Mouse (Mus musculus) kidney, embryonic 15.5 days (tissue): ENCODE results near the gene Mrpl2. TPM values are rescaled to one million over a fixed set of nuclear protein-coding genes. Genes with fewer than 3 reads are reported as not detected.

Source experiments
- ATAC-seq: fragments of 200-750 bp; cut with Nextera tagmentation; replicated peaks from 2 replicates; pipeline ENCODE4 v1.8.0; 2017; ENCODE audit warnings: moderate TSS enrichment; ENCODE audit not compliant: low FRiP score
- H3K27ac ChIP-seq: fragments of 300-500 bp; sonication (generic); 2 replicates; pipeline ENCODE4 v1.5.1; 2015; ENCODE audit warnings: mild to moderate bottlenecking, inconsistent platforms
- H3K27me3 ChIP-seq: fragments of 300-500 bp; sonication (generic); 2 replicates; pipeline ENCODE4 v1.6.1; 2015; ENCODE audit warnings: inconsistent platforms
- H3K36me3 ChIP-seq: fragments of 300-500 bp; sonication (generic); 2 replicates; pipeline ENCODE4 v1.6.1; 2015; ENCODE audit warnings: inconsistent platforms
- H3K4me1 ChIP-seq: fragments of 300-500 bp; sonication (generic); 2 replicates; pipeline ENCODE4 v1.6.1; 2015; ENCODE audit warnings: inconsistent platforms
- H3K4me2 ChIP-seq: fragments of 300-500 bp; sonication (generic); 2 replicates; pipeline ENCODE4 v1.6.1; 2015; ENCODE audit warnings: moderate library complexity, mild to moderate bottlenecking, inconsistent platforms
- H3K4me3 ChIP-seq: fragments of 300-500 bp; sonication (generic); replicated peaks from 2 replicates; pipeline ENCODE4 v1.5.1; 2015; ENCODE audit warnings: mild to moderate bottlenecking, inconsistent platforms
- H3K9ac ChIP-seq: fragments of 300-500 bp; sonication (generic); 2 replicates; pipeline ENCODE4 v1.6.1; 2015; ENCODE audit warnings: mild to moderate bottlenecking, inconsistent platforms
- H3K9me3 ChIP-seq: fragments of 300-500 bp; sonication (generic); replicated peaks from 2 replicates; pipeline ENCODE4 v1.6.1; 2016; ENCODE audit warnings: inconsistent platforms
- WGBS: fragments of 180-500 bp; shearing (Covaris S2); methylation state at CpG from one replicate; pipeline ENCODE4 v1.1.7; 2015; ENCODE audit warnings: mixed read lengths; 5-methylcytosine and 5-hydroxymethylcytosine counted together
- polyA plus RNA-seq: library from polyadenylated mRNA; unstranded; fragments of >200 nt; fragmentation: Nextera tagmentation; extraction: Ambion mirVana; gene quantifications from 2 replicates; pipeline ENCODE4 v1.2.1, GENCODE M21; 2015

Gene Mrpl2
- polyA plus RNA-seq, 1 experiment from 2014 or later = 124 TPM

- H3K27ac ChIP-seq = peak overlapping the region; percentile 87
- H3K27me3 ChIP-seq = no peaks in the 10 kb centered on the region
- no peak overlapping the region for H3K9ac ChIP-seq
- H3K9me3 ChIP-seq = no peaks in the 10 kb centered on the region
- peaks cover 5% of the 10 kb centered on the region; the same call in 1 of the 2 replicates for H3K36me3 ChIP-seq
- H3K4me2 ChIP-seq = peak overlapping the region; percentile 35
- ATAC-seq = no peak
- H3K4me3 ChIP-seq = no peak overlapping the region
- WGBS = 15% methylated on average over 3 of the region's 3 CpGs
- peaks cover 97% of the 10 kb centered on the region for H3K4me1 ChIP-seq
Observed at GRCm38 (mm10) chr17:46613229-46613628, 32.8 kb upstream of the Mrpl2 start.

- ATAC-seq = no peak
- peak overlapping the region; percentile 19; the same call in 1 of the 2 replicates for H3K9ac ChIP-seq
- H3K4me3 ChIP-seq = peak overlapping the region; percentile 18
- no peaks in the 10 kb centered on the region for H3K27me3 ChIP-seq
- no peaks in the 10 kb centered on the region for H3K36me3 ChIP-seq
- peak overlapping the region; percentile 50 for H3K4me2 ChIP-seq
- H3K27ac ChIP-seq = peak overlapping the region; percentile 98
- H3K9me3 ChIP-seq = no peaks in the 10 kb centered on the region
- WGBS = 21% methylated on average over 12 of the region's 12 CpGs
- H3K4me1 ChIP-seq = peaks cover 100% of the 10 kb centered on the region
Observed at GRCm38 (mm10) chr17:46617799-46618198, 28.2 kb upstream of the Mrpl2 start.

- Histone ChIP-seq H3K27ac (peak overlapping the region; percentile 98), H3K36me3 (no peaks in the 10 kb centered on the region), H3K4me1 (peaks cover 100% of the 10 kb centered on the region), H3K4me3 (peak overlapping the region; percentile 18), H3K4me2 (peak overlapping the region; percentile 50), H3K27me3 (no peaks in the 10 kb centered on the region), H3K9me3 (no peaks in the 10 kb centered on the region), H3K9ac (peak overlapping the region; percentile 19; the same call in 1 of the 2 replicates)
- ATAC-seq = peak; percentile 73
- 5% methylated on average over 6 of the region's 6 CpGs for WGBS
Observed at GRCm38 (mm10) chr17:46618394-46618768, 27.6 kb upstream of the Mrpl2 start.

- Histone ChIP-seq H3K27me3 (no peaks in the 10 kb centered on the region), H3K4me2 (peak overlapping the region; percentile 50), H3K9ac (peak overlapping the region; percentile 40), H3K36me3 (no peaks in the 10 kb centered on the region), H3K9me3 (no peaks in the 10 kb centered on the region), H3K27ac (peak overlapping the region; percentile 98), H3K4me3 (peak overlapping the region; percentile 18), H3K4me1 (peaks cover 100% of the 10 kb centered on the region)
- WGBS = 9% methylated on average over 27 of the region's 27 CpGs
- ATAC-seq = peak; percentile 26
Observed at GRCm38 (mm10) chr17:46618769-46619682, 27.0 kb upstream of the Mrpl2 start.

- Histone ChIP-seq H3K9me3 (no peaks in the 10 kb centered on the region), H3K36me3 (no peaks in the 10 kb centered on the region), H3K4me1 (peaks cover 100% of the 10 kb centered on the region), H3K27me3 (no peaks in the 10 kb centered on the region), H3K4me3 (no peak overlapping the region), H3K27ac (peak overlapping the region; percentile 98), H3K9ac (peak overlapping the region; percentile 40), H3K4me2 (peak overlapping the region; percentile 50)
- ATAC-seq = no peak
- WGBS = 18% methylated on average over 16 of the region's 16 CpGs
Observed at GRCm38 (mm10) chr17:46619683-46620357, 26.2 kb upstream of the Mrpl2 start.

GRCm38 (mm10) chr17:46621324-46621723 lies 24.7 kb upstream of the Mrpl2 start:
- Histone ChIP-seq H3K9ac (peak overlapping the region; percentile 25; the same call in 1 of the 2 replicates), H3K4me3 (peak overlapping the region; percentile 8; the same call in 1 of the 2 replicates), H3K36me3 (no peaks in the 10 kb centered on the region), H3K4me1 (peaks cover 100% of the 10 kb centered on the region), H3K4me2 (peak overlapping the region; percentile 37), H3K9me3 (no peaks in the 10 kb centered on the region), H3K27me3 (no peaks in the 10 kb centered on the region), H3K27ac (peak overlapping the region; percentile 98)
- ATAC-seq = no peak
- WGBS = 27% methylated on average over 15 of the region's 15 CpGs

GRCm38 (mm10) chr17:46622269-46622668 lies 23.8 kb upstream of the Mrpl2 start:
- no peaks in the 10 kb centered on the region for H3K9me3 ChIP-seq
- H3K36me3 ChIP-seq = no peaks in the 10 kb centered on the region
- H3K27me3 ChIP-seq = no peaks in the 10 kb centered on the region
- no peak overlapping the region for H3K9ac ChIP-seq
- peaks cover 100% of the 10 kb centered on the region for H3K4me1 ChIP-seq
- WGBS = 56% methylated on average over 11 of the region's 11 CpGs
- no peak for ATAC-seq
- no peak overlapping the region for H3K4me3 ChIP-seq
- H3K4me2 ChIP-seq = peak overlapping the region; percentile 37
- H3K27ac ChIP-seq = peak overlapping the region; percentile 98

GRCm38 (mm10) chr17:46623819-46624557 lies 22.0 kb upstream of the Mrpl2 start:
- WGBS = 16% methylated on average over 10 of the region's 10 CpGs
- Histone ChIP-seq H3K9me3 (no peaks in the 10 kb centered on the region), H3K9ac (peak overlapping the region; percentile 1; the same call in 1 of the 2 replicates), H3K27ac (peak overlapping the region; percentile 78), H3K27me3 (no peaks in the 10 kb centered on the region), H3K4me2 (peak overlapping the region; percentile 71), H3K36me3 (no peaks in the 10 kb centered on the region), H3K4me1 (peaks cover 91% of the 10 kb centered on the region), H3K4me3 (peak overlapping the region; percentile 24)
- no peak for ATAC-seq

GRCm38 (mm10) chr17:46624598-46624997 lies 21.4 kb upstream of the Mrpl2 start:
- Histone ChIP-seq H3K4me2 (peak overlapping the region; percentile 71), H3K36me3 (no peaks in the 10 kb centered on the region), H3K27ac (peak overlapping the region; percentile 78), H3K9ac (peak overlapping the region; percentile 1; the same call in 1 of the 2 replicates), H3K27me3 (no peaks in the 10 kb centered on the region), H3K4me3 (peak overlapping the region; percentile 24), H3K4me1 (peaks cover 88% of the 10 kb centered on the region), H3K9me3 (no peaks in the 10 kb centered on the region)
- no peak for ATAC-seq
- 29% methylated on average over 12 of the region's 12 CpGs for WGBS

- Histone ChIP-seq H3K9me3 (no peaks in the 10 kb centered on the region), H3K4me2 (peak overlapping the region; percentile 71), H3K9ac (peak overlapping the region; percentile 99), H3K4me3 (peak overlapping the region; percentile 89), H3K27me3 (no peaks in the 10 kb centered on the region), H3K27ac (peak overlapping the region; percentile 98), H3K4me1 (peaks cover 84% of the 10 kb centered on the region), H3K36me3 (peaks cover 10% of the 10 kb centered on the region; the same call in 1 of the 2 replicates)
- ATAC-seq = no peak
- WGBS = 17% methylated on average over 6 of the region's 6 CpGs
Observed at GRCm38 (mm10) chr17:46627409-46627808, 18.6 kb upstream of the Mrpl2 start.

- Histone ChIP-seq H3K9me3 (no peaks in the 10 kb centered on the region), H3K4me2 (peak overlapping the region; percentile 71), H3K27ac (peak overlapping the region; percentile 98), H3K4me3 (peak overlapping the region; percentile 89), H3K27me3 (no peaks in the 10 kb centered on the region), H3K36me3 (peaks cover 20% of the 10 kb centered on the region; the same call in 1 of the 2 replicates), H3K9ac (peak overlapping the region; percentile 99), H3K4me1 (peaks cover 74% of the 10 kb centered on the region)
- under 1% methylated on average over 13 of the region's 13 CpGs for WGBS
- no peak for ATAC-seq
Observed at GRCm38 (mm10) chr17:46628471-46628790, 17.6 kb upstream of the Mrpl2 start.
